Mouse (Mus musculus): ENCODE measurements around the gene Fabp3.

The Fabp3 gene

GRCm38 (mm10) chr4:130325446-130325845 lies 17.1 kb downstream of the Fabp3 start:
- no peak for DNase-seq (ENCODE audit: low read depth)

GRCm38 (mm10) chr4:130327366-130327765 lies 19.0 kb downstream of the Fabp3 start:
- DNase-seq (ENCODE audit: low read depth), result no peak

GRCm38 (mm10) chr4:130335867-130336266 lies 27.5 kb downstream of the Fabp3 start:
- no peak for DNase-seq (ENCODE audit: low read depth)

- peak; percentile 73 for DNase-seq (ENCODE audit: low read depth)
Measured at GRCm38 (mm10) chr4:130341691-130342090, 33.3 kb downstream of the Fabp3 start.

GRCm38 (mm10) chr4:130349666-130350065 lies 41.3 kb downstream of the Fabp3 start:
- no peak for DNase-seq (ENCODE audit: low read depth)

- no peak for DNase-seq (ENCODE audit: low read depth)
Measured at GRCm38 (mm10) chr4:130350690-130351422, 42.5 kb downstream of the Fabp3 start.

- DNase-seq (ENCODE audit: low read depth), result no peak
Measured at GRCm38 (mm10) chr4:130352588-130352987, 44.2 kb downstream of the Fabp3 start.

GRCm38 (mm10) chr4:130357946-130358345 lies 49.6 kb downstream of the Fabp3 start:
- no peak for DNase-seq (ENCODE audit: low read depth)

- peak; percentile 99 for DNase-seq (ENCODE audit: low read depth)
Measured at GRCm38 (mm10) chr4:130359486-130360237, 51.3 kb downstream of the Fabp3 start, which contains the start of the genes Zcchc17 and Snrnp40. Zcchc17 (minus strand) TSS chr4:130359943. Snrnp40 (plus strand) TSS chr4:130360132.

GRCm38 (mm10) chr4:130360238-130360590 lies 51.8 kb downstream of the Fabp3 start:
- no peak for DNase-seq (ENCODE audit: low read depth)
